In genomic region chr9:54067642-54068031, GRCm38 (mm10) we compare ENCODE assay signal across 9 mouse cellular contexts. TPM values are rescaled to one million over a fixed set of nuclear protein-coding genes. Genes with fewer than 3 reads are reported as not detected.
A peak's percentile ranks its signal among the peaks of the same experiment; 100 is the strongest.
DNase-seq lines count a peak whose midpoint lies in the region; ATAC-seq and TF ChIP-seq lines count a peak whose summit lies in the region.
"Had no signal": no experiment of that assay in that cellular context is flagged by ENCODE, and none has a peak within 500 bp of the region (broad histone marks: within the 10 kb centered on the region; RNA-seq: fewer than 3 reads in every experiment).

No protein-coding gene starts in this region.

- no peak; the same call in 1 of the 2 replicates for ATAC-seq in lung, embryonic 16.5 days (ENCODE audit: low read depth)
- no peak for ATAC-seq in forebrain, embryonic 11.5 days (replicated peaks; ENCODE audit: low FRiP score)
- ATAC-seq in limb, embryonic 11.5 days (ENCODE audit: insufficient number of reproducible peaks, low FRiP score, low TSS enrichment, low read depth), result no peak
- ATAC-seq: activated CD4-positive, CD25-positive, alpha-beta regulatory T cell, adult 4 months had no signal

- no peak for DNase-seq in lung, adult 18-20 months
- peak; percentile 55 for DNase-seq in forebrain, embryonic 11.5 days (ENCODE audit: low spot score)
- DNase-seq in limb, embryonic 11.5 days (ENCODE audit: low spot score), result no peak
- no peak for DNase-seq in left cerebral cortex, adult 18-20 months (ENCODE audit: low spot score in 2 of 2)
- no peak for DNase-seq in spleen, adult 18-20 months
- DNase-seq in frontal cortex, postnatal 10 days (ENCODE audit: low spot score in 2 of 2), result no peak

- peak overlapping the region; percentile 80 for H3K4me2 ChIP-seq in lung, embryonic 16.5 days (ENCODE audit: low read depth, low read length)
- peak overlapping the region; percentile 96 for H3K4me2 ChIP-seq in forebrain, embryonic 11.5 days (ENCODE audit: low read depth, low read length, severe bottlenecking)
- peak overlapping the region; percentile 89 for H3K4me2 ChIP-seq in limb, embryonic 11.5 days (ENCODE audit: low read depth, severe bottlenecking)

- no peak for TF ChIP-seq POLR2A in olfactory bulb, adult 2 months (IDR thresholded peaks at IDR 0.05; ENCODE audit: insufficient read depth, low read depth, low read length)

- H3K4me3 ChIP-seq in lung, embryonic 16.5 days (ENCODE audit: low read length), result peak overlapping the region; percentile 52
- H3K4me3 ChIP-seq in forebrain, embryonic 11.5 days (ENCODE audit: low read depth, low read length), result peak overlapping the region; percentile 40
- H3K4me3 ChIP-seq in limb, embryonic 11.5 days (ENCODE audit: low read depth, low read length), result peak overlapping the region; percentile 48
- peak overlapping the region; percentile 38 for H3K4me3 ChIP-seq in olfactory bulb, adult 2 months (ENCODE audit: insufficient read depth, low read depth, low read length)

- peak overlapping the region; percentile 50 for H3K9ac ChIP-seq in lung, embryonic 16.5 days (ENCODE audit: low read length)
- peak overlapping the region; percentile 67 for H3K9ac ChIP-seq in forebrain, embryonic 11.5 days (ENCODE audit: low read length)
- peak overlapping the region; percentile 40 for H3K9ac ChIP-seq in limb, embryonic 11.5 days (ENCODE audit: low read length)

- H3K27me3 ChIP-seq in lung, embryonic 16.5 days (ENCODE audit: control insufficient read depth, insufficient read depth, low read depth, low read length), result peaks cover 19% of the 10 kb centered on the region
- no peaks in the 10 kb centered on the region for H3K27me3 ChIP-seq in forebrain, embryonic 11.5 days (ENCODE audit: control insufficient read depth, insufficient read depth, low read length)
- peaks cover 15% of the 10 kb centered on the region for H3K27me3 ChIP-seq in limb, embryonic 11.5 days (ENCODE audit: control insufficient read depth, insufficient read depth, low read length)

- no peak overlapping the region for H3K27ac ChIP-seq in lung, embryonic 16.5 days (ENCODE audit: low read length)
- no peak overlapping the region for H3K27ac ChIP-seq in forebrain, embryonic 11.5 days (ENCODE audit: low read depth, low read length)
- H3K27ac ChIP-seq in limb, embryonic 11.5 days (replicated peaks; ENCODE audit: low read depth, low read length), result no peak overlapping the region
- H3K27ac ChIP-seq in olfactory bulb, adult 2 months (ENCODE audit: insufficient read depth, low read depth, low read length), result no peak overlapping the region

- TF ChIP-seq CTCF in olfactory bulb, adult 2 months (IDR thresholded peaks at IDR 0.05; ENCODE audit: insufficient read depth, low read depth, low read length), result no peak

- H3K4me1 ChIP-seq in lung, embryonic 16.5 days (replicated peaks; ENCODE audit: control insufficient read depth, insufficient read depth, low read length), result peaks cover 10% of the 10 kb centered on the region; the same call in 1 of the 2 replicates
- peaks cover 4% of the 10 kb centered on the region; the same call in 1 of the 2 replicates for H3K4me1 ChIP-seq in forebrain, embryonic 11.5 days (replicated peaks; ENCODE audit: control insufficient read depth, insufficient read depth, low read length)
- 0 out of 2 replicates have a peak, but pooled peaks cover 5% of the 10 kb centered on the region for H3K4me1 ChIP-seq in limb, embryonic 11.5 days (ENCODE audit: control insufficient read depth, insufficient read depth, low read length)
- H3K4me1 ChIP-seq in olfactory bulb, adult 2 months (ENCODE audit: control insufficient read depth, insufficient read depth, low read length), result peaks cover 18% of the 10 kb centered on the region

- no peaks in the 10 kb centered on the region for H3K36me3 ChIP-seq in lung, embryonic 16.5 days (ENCODE audit: control insufficient read depth, insufficient read depth, low read length)
- H3K36me3 ChIP-seq in forebrain, embryonic 11.5 days (ENCODE audit: control insufficient read depth, insufficient read depth, low read length), result no peaks in the 10 kb centered on the region
- no peaks in the 10 kb centered on the region for H3K36me3 ChIP-seq in limb, embryonic 11.5 days (ENCODE audit: control insufficient read depth, insufficient read depth, low read length)

- H3K9me3 ChIP-seq in lung, embryonic 16.5 days (ENCODE audit: control insufficient read depth, low read length), result no peaks in the 10 kb centered on the region
- no peaks in the 10 kb centered on the region for H3K9me3 ChIP-seq in forebrain, embryonic 11.5 days (ENCODE audit: control insufficient read depth, low read length)
- H3K9me3 ChIP-seq in limb, embryonic 11.5 days (ENCODE audit: control insufficient read depth, low read length), result no peaks in the 10 kb centered on the region

- 5% methylated on average over 16 of the region's 16 CpGs for WGBS in lung, embryonic 16.5 days
- under 1% methylated on average over 16 of the region's 16 CpGs for WGBS in forebrain, embryonic 11.5 days
- WGBS in limb, embryonic 11.5 days, result 3% methylated on average over 16 of the region's 16 CpGs
- WGBS in olfactory bulb, adult 2 months, result 13% methylated on average over 16 of the region's 16 CpGs

RNA-seq across cellular contexts. Expression of gene Tnfaip8l3, which starts 0.6 kb away (rescaled TPM):
- polyA plus RNA-seq in lung, embryonic 16.5 days (2015; fragmentation: Nextera tagmentation; extraction: Ambion mirVana), result 0.73 and 1.1 TPM in 2 replicates
- polyA plus RNA-seq in forebrain, embryonic 11.5 days (2014; fragmentation: Nextera tagmentation; extraction: Ambion mirVana), result 0.12 TPM in 1 of 2 replicates, not detected in the other
- 0.07 and 0.10 TPM in 2 replicates for polyA plus RNA-seq in limb, embryonic 11.5 days (2014; fragmentation: Nextera tagmentation; extraction: Ambion mirVana)
- polyA plus RNA-seq in olfactory bulb, adult 2 months (2012; ENCODE audit: insufficient read depth, insufficient read length, low replicate concordance, missing spikeins), result not detected in 2 replicates
- 10 to 100 TPM in 1 of 2 experiments, 1 to 10 TPM in 1; 9.1 to 11.7 TPM for total RNA-seq in left cerebral cortex, adult 18-20 months (2021)
- polyA plus RNA-seq: activated CD4-positive, CD25-positive, alpha-beta regulatory T cell, adult 4 months had no signal
